1 mouse cellular context compared by ENCODE assay signal in genomic region chr11:119215038-119215904, GRCm38 (mm10).
A peak's percentile ranks its signal among the peaks of the same experiment; 100 is the strongest.
TF ChIP-seq lines count a peak whose summit lies in the region.

No protein-coding gene starts in this region.

TF ChIP-seq in MEL, 35 proteins besides CTCF, POLR2A, EP300 and RAD21 (continued from another document):
- TF ChIP-seq MXI1 (IDR thresholded peaks at IDR 0.05; ENCODE audit: low read depth, low read length), result peak; percentile 97
- no peak for TF ChIP-seq JUND (IDR thresholded peaks at IDR 0.05; ENCODE audit: low read depth, low read length)
- peak; percentile 33; the same call in 1 of the 2 replicates for TF ChIP-seq POLR2AphosphoS2 (IDR thresholded peaks at IDR 0.05; ENCODE audit: low read length)
- TF ChIP-seq HCFC1 (IDR thresholded peaks at IDR 0.05; ENCODE audit: low read depth, low read length), result peak; percentile 24; the same call in 1 of the 2 replicates
- TF ChIP-seq UBTF (IDR thresholded peaks at IDR 0.05; ENCODE audit: borderline replicate concordance, insufficient read depth, low read depth, low read length), result no peak
- 0 out of 2 replicates have a peak, but pooled peaks have one; percentile 31 for TF ChIP-seq TBP (IDR thresholded peaks at IDR 0.05; ENCODE audit: low read depth, low read length)
- TF ChIP-seq SMC3 (IDR thresholded peaks at IDR 0.05; ENCODE audit: low read depth, low read length), result no peak; the same call in 1 of the 2 replicates
- peak; percentile 64 for TF ChIP-seq TAL1 (IDR thresholded peaks at IDR 0.05; ENCODE audit: low read length)
- TF ChIP-seq MAX (IDR thresholded peaks at IDR 0.05; ENCODE audit: low read length), result peak; percentile 80
- TF ChIP-seq KAT2A (conservative IDR thresholded peaks at IDR 0.05; ENCODE audit: low read depth, low read length), result 0 out of 2 replicates have a peak, but pooled peaks have one; percentile 12
- TF ChIP-seq SIN3A (IDR thresholded peaks at IDR 0.05; ENCODE audit: low read length), result peak; percentile 98
- no peak for TF ChIP-seq ZNF384 (IDR thresholded peaks at IDR 0.05; ENCODE audit: low read depth, low read length)
- no peak for TF ChIP-seq ZC3H11A (IDR thresholded peaks at IDR 0.05; ENCODE audit: low read depth, low read length)
- TF ChIP-seq GATA1 (IDR thresholded peaks at IDR 0.05; ENCODE audit: low read depth, low read length), result peak; percentile 92
- TF ChIP-seq TCF12 (IDR thresholded peaks at IDR 0.05; ENCODE audit: low read depth, low read length), result peak; percentile 86
